Mouse (Mus musculus) kidney, embryonic 14.5 days (tissue): Measurements from ENCODE around the gene Pdlim3. TPM values are rescaled to one million over a fixed set of nuclear protein-coding genes. Genes with fewer than 3 reads are reported as not detected.

Experiments used
- polyA plus RNA-seq: library from polyadenylated mRNA; unstranded; fragments of >200 nt; fragmentation: Nextera tagmentation; extraction: Ambion mirVana; gene quantifications from 2 replicates; pipeline ENCODE4 v1.2.1, GENCODE M21; 2014

Gene Pdlim3
- polyA plus RNA-seq, 1 experiment from 2014 or later = 5.6 TPM

Other genes with a start within 250 kb of the Pdlim3 start
- not detected in 2 replicates for gene Ccdc110, start 49.2 kb downstream of the Pdlim3 start, polyA plus RNA-seq
- gene 1700029J07Rik, start 89.8 kb downstream of the Pdlim3 start, polyA plus RNA-seq = 4.3 and 4.7 TPM in 2 replicates
- 74.1 and 74.9 TPM in 2 replicates for gene Ufsp2, start 90.1 kb downstream of the Pdlim3 start, polyA plus RNA-seq
- 0.32 and 0.39 TPM in 2 replicates for gene Lrp2bp, start 113.8 kb downstream of the Pdlim3 start, polyA plus RNA-seq
- gene Ankrd37, start 120.2 kb downstream of the Pdlim3 start, polyA plus RNA-seq = 17.9 and 25.4 TPM in 2 replicates